Mouse (Mus musculus) brain, embryonic 14.5 days (tissue): Measurements from ENCODE around the gene Phf14.

Experiments
- CTCF ChIP-seq: fragments of 200-500 bp; IDR thresholded peaks from 2 replicates; pipeline ENCODE4 v1.5.1; 2012; ENCODE audit warnings: inconsistent platforms, mild to moderate bottlenecking, moderate library complexity, borderline replicate concordance; ENCODE audit not compliant: insufficient read depth, insufficient read length; ENCODE audit errors: extremely low read depth
- POLR2A ChIP-seq: fragments of 200-500 bp; IDR thresholded peaks from 2 replicates; pipeline ENCODE4 v1.6.1; 2012; ENCODE audit warnings: mild to moderate bottlenecking, inconsistent platforms, borderline replicate concordance; ENCODE audit not compliant: poor library complexity, insufficient read depth, insufficient read length, severe bottlenecking; ENCODE audit errors: extremely low read depth

DNA sequence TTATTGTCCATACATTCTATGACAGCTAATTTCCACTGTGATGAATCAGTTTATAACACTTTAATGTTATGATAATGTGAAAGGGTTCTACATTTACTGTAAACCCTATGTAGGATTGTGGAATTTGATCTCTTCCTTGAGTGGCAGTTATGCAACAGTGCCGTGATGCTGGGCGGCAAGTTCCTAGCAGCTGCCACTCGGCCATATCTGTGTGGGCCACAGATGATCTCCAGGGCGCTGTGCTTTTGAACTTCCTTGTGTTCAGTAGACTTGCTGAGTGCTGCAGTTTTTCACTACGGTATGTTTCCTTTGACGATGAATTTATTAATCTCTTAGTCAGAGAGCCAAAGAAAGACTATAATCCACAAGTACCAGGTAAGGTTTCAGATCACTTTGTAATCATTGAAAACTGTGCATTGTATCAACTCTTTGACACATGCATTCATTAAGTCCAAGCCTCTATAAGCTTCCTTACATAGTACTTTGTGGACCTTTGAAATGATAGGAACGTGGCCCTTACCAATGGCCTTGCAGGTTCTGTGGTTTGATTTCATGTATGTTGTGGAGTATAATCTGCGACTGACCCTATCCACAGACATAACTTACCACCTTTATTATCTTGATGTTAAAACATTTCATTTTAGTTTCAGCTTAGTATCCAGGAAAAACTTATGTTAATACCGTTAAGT lies 153.0 kb downstream of the Phf14 start:
- no peak for TF ChIP-seq CTCF
- no peak for TF ChIP-seq POLR2A
